Mouse (Mus musculus) G1E (cell line): ENCODE measurements around the gene Zbtb9.

Source experiments
- CTCF ChIP-seq: IDR thresholded peaks from 2 replicates; pipeline ENCODE4 v1.5.1; 2012; ENCODE audit warnings: low read depth, low read length, inconsistent platforms, mixed read lengths
- GATA2 ChIP-seq: IDR thresholded peaks from 2 replicates; pipeline ENCODE4 v1.6.1; 2012; ENCODE audit warnings: low read depth, low read length, inconsistent platforms, borderline replicate concordance
- TAL1 ChIP-seq: conservative IDR thresholded peaks from 2 replicates; pipeline ENCODE4 v1.6.1; 2012; ENCODE audit warnings: low read depth, low read length, inconsistent platforms, mixed read lengths

GRCm38 (mm10) chr17:26933419-26933818, 39.5 kb upstream of the Zbtb9 start:
- no peak for TF ChIP-seq CTCF
- no peak for TF ChIP-seq GATA2
- TF ChIP-seq TAL1, result no peak
